Mouse (Mus musculus) spleen, postnatal 4 days (tissue): ENCODE results near the gene Ifngr2.

Experiments used
- DNase-seq, 2 experiments: peaks; one replicate each; pipeline ENCODE4 v3.0.0; 2022; ENCODE audit warnings: low spot score in 2 of 2

Ifngr2 gene

DNA sequence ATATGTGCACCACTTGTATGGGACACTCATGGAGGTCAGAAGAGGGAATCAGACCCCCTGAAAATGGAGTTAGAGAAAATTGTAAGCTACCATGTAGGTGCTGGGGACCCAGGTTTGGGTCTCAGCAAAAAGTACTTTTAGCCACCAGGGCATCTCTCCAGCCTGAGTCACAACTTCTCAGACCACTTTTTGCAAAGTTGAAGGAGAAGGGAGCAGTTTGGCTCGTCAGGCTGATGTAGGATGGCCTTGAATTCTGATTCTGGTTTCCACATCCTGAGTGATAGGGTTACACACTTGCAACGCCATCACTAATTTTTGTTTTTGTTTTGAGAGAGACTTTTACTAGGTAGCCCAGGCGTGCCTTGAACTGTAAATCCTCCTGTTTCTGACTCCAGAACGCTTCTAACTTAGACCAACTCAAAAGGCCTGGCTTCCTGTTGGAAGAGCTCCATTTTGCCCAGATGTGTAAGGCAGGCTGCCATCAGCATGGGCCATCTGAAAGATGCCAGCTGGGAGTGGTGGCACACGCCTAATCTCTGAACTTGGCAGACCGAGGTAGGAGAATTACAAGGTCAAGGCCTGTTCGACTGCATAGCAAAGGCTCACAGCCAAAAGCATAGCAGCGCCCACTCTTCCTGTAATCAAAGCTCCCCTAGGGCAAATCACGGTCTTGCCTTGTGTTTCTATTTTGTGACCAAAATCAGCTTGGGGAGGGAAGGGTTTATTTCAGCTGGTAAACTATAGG, 62.8 kb downstream of the Ifngr2 start:
- DNase-seq = no peak

DNA sequence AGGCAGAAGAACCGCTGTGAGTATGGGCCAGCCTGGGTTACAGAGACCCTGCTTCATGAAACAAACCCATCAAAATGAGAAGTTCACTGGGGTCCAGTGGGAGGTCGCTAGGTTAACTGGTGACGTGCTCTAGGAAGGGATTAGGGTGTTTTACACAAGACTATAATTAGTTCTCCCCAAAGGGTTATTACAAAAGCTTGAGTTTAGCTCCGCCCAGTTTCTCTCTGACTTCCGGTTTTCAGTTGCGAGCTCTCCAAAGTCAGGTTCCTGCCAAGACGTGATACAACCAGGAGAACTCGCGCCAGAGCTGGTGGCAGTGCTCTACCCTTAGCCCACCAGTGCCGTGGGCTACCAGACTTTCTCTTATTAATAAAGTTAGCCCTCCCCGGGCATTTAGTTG, 64.4 kb downstream of the Ifngr2 start:
- DNase-seq = no peak

DNA sequence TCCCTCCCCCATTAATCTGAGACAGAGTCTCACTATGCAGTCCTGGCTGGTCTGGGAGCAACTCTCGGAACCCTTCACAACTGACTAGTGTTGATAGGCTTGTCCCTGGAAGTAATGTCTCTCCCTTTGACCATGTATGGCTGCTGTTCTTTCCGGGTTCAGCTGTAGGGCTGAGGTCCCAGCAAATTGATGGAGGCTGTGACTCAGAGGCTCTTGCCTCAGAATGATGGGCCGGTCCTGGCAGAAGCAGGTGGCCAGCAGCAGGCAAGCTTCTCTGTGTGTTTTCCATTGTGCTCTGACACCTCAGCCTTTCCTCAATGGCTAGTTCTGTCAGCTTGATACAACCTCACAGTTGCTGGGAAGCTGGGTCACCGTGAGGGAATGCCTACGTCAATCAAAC, 65.7 kb downstream of the Ifngr2 start:
- DNase-seq = no peak

DNA sequence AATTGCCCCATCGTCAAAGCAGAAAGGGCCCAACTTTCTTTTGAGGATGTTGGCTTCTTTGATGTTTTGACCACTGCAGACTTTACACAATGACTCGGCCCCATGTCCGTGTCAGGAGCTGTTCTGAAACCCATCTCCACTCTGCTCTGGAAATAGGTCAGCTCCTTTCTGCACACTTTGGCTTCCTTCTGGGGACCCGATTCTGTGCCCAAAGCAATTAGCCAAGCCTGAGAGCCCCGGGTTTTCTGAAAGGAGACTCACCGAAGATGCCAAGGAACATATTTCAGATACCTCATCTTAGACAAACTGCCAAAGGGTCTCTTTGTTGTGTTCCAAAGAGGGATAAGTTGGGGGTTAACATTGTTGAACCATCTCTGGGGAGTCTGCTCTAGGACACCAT, 67.7 kb downstream of the Ifngr2 start:
- no peak for DNase-seq
